Mouse (Mus musculus): ENCODE measurements around the gene AY074887. TPM values are rescaled to one million over a fixed set of nuclear protein-coding genes. Genes with fewer than 3 reads are reported as not detected.

The AY074887 gene
- polyA plus RNA-seq, 1 experiment from 2014 or later: 0.58 TPM

Other genes with a start within 250 kb of the AY074887 start
- 111 and 114 TPM in 2 replicates for gene Wdr61, start 216.5 kb downstream of the AY074887 start, polyA plus RNA-seq (2014; fragmentation: Nextera tagmentation; extraction: Ambion mirVana)
- gene Crabp1, start 186.2 kb downstream of the AY074887 start, polyA plus RNA-seq (2014; fragmentation: Nextera tagmentation; extraction: Ambion mirVana): 34.8 and 35.1 TPM in 2 replicates
- 40.2 and 62.3 TPM in 2 replicates for gene Ireb2, start 87.2 kb downstream of the AY074887 start, polyA plus RNA-seq (2014; fragmentation: Nextera tagmentation; extraction: Ambion mirVana)
- gene Hykk, start 33.7 kb downstream of the AY074887 start, polyA plus RNA-seq (2014; fragmentation: Nextera tagmentation; extraction: Ambion mirVana): 1.5 and 2.1 TPM in 2 replicates
- 273 and 276 TPM in 2 replicates for gene Psma4, start 208 bp downstream of the AY074887 start, polyA plus RNA-seq (2014; fragmentation: Nextera tagmentation; extraction: Ambion mirVana)
- 5.2 and 8.0 TPM in 2 replicates for gene Chrna5, start 29.9 kb upstream of the AY074887 start, polyA plus RNA-seq (2014; fragmentation: Nextera tagmentation; extraction: Ambion mirVana)
- gene Chrna3, start 75.6 kb upstream of the AY074887 start, polyA plus RNA-seq (2014; fragmentation: Nextera tagmentation; extraction: Ambion mirVana): 15.4 and 17.7 TPM in 2 replicates
- gene Chrnb4, start 97.8 kb upstream of the AY074887 start, polyA plus RNA-seq (2014; fragmentation: Nextera tagmentation; extraction: Ambion mirVana): 1.5 and 1.9 TPM in 2 replicates
- 45.8 and 47.1 TPM in 2 replicates for gene Ube2q2, start 197.9 kb upstream of the AY074887 start, polyA plus RNA-seq (2014; fragmentation: Nextera tagmentation; extraction: Ambion mirVana)